ENCODE assay signal across 7 mouse cellular contexts in the genomic region with DNA sequence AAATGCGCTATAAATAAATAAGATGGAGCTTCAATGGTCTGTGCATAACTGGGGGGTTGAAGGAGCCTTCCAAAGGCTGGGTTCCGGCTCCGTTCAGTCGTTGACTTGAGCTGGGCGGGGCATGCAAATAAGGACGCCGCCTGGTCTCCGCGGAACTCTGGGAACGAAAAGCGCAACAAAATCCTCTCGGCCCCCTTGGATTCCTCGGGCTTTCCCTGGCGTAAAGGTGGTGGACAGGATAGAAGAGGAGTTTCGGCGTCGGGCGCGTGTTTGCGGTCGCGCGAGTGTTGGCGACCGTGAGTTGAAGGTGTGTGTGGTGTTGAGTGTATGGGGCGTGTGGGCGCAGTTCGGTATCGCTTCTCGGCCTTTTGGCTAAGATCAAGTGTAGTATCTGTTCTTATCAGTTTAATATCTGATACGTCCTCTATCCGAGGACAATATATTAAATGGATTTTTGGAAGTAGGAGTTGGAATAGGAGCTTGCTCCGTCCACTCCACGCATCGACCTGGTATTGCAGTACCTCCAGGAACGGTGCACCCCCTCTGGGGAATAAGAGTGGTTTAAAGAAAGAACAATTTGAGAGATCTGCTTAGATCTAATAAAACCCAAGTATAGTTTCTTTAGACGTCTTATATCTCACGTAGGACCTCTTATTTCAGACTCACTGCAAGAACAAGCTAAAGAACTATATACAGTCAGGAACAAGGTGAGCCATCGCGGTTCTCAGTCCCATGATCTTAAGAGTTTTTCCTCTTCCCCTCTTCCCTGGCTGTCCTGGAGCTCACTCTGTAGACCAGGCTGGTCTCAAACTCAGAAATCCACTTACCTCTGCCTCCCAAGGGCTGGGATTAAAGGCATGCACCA. TPM values are rescaled to one million over a fixed set of nuclear protein-coding genes. Genes with fewer than 3 reads are reported as not detected.
DNase-seq lines count a peak whose midpoint lies in the region; ATAC-seq and TF ChIP-seq lines count a peak whose summit lies in the region.
"Not testable (repeated sequence)": the region's sequence is repeated elsewhere in the genome, so short reads cannot be mapped to it uniquely, and the experiment has no call there.

No protein-coding gene starts in this region.

- not testable (repeated sequence) for H3K9me3 ChIP-seq in intestine, embryonic 16.5 days (ENCODE audit: control insufficient read depth, low read length); midbrain, embryonic 12.5 days

- DNase-seq in adrenal gland, adult 8-10 months = peak; percentile 71
- DNase-seq in embryo, embryonic 9.5 days (ENCODE audit: extremely low spot score) = peak; percentile 89
- DNase-seq in gastrocnemius, postnatal 4 days (ENCODE audit: low spot score in 2 of 2) = peak; percentile 55 to 83
- DNase-seq in left cerebral cortex, postnatal 4 days = peak; percentile 84

- not testable (repeated sequence) for H3K36me3 ChIP-seq in intestine, embryonic 16.5 days (ENCODE audit: control insufficient read depth, insufficient read depth, low read length); midbrain, embryonic 12.5 days; small intestine, adult 2 months (ENCODE audit: control insufficient read depth, insufficient read depth, low read length)

- peak overlapping the region; percentile 63 for H3K9ac ChIP-seq in intestine, embryonic 16.5 days (ENCODE audit: low read depth, low read length)
- H3K9ac ChIP-seq in midbrain, embryonic 12.5 days (replicated peaks) = peak overlapping the region; percentile 62

- peak overlapping the region; percentile 49 for H3K4me2 ChIP-seq in intestine, embryonic 16.5 days (ENCODE audit: low read depth, low read length)
- peak overlapping the region; percentile 49 for H3K4me2 ChIP-seq in midbrain, embryonic 12.5 days (replicated peaks)

- ATAC-seq in intestine, embryonic 16.5 days = peak; percentile 95
- ATAC-seq in midbrain, embryonic 12.5 days (ENCODE audit: low FRiP score, low read depth) = peak; percentile 91

- WGBS in intestine, embryonic 16.5 days = under 1% methylated on average over 38 of the region's 40 CpGs
- under 1% methylated on average over 39 of the region's 40 CpGs for WGBS in midbrain, embryonic 12.5 days
- under 1% methylated on average over 38 of the region's 40 CpGs for WGBS in small intestine, adult 2 months

- peak overlapping the region; percentile 26; the same call in 1 of the 2 replicates for H3K4me3 ChIP-seq in intestine, embryonic 16.5 days (ENCODE audit: low read length)
- H3K4me3 ChIP-seq in midbrain, embryonic 12.5 days = peak overlapping the region; percentile 21
- H3K4me3 ChIP-seq in small intestine, adult 2 months (ENCODE audit: low read depth, low read length) = peak overlapping the region; percentile 58

- H3K4me1 ChIP-seq in intestine, embryonic 16.5 days (ENCODE audit: control insufficient read depth, insufficient read depth, low read length); midbrain, embryonic 12.5 days: not testable (repeated sequence)
- peaks cover 12% of the 10 kb centered on the region; the same call in 1 of the 2 replicates for H3K4me1 ChIP-seq in small intestine, adult 2 months (ENCODE audit: control insufficient read depth, insufficient read depth, insufficient read length, low read length)

- not testable (repeated sequence) for H3K27me3 ChIP-seq in intestine, embryonic 16.5 days (replicated peaks; ENCODE audit: control insufficient read depth, insufficient read depth, low read length); small intestine, adult 2 months (ENCODE audit: control insufficient read depth, insufficient read depth, low read length)
- 0 out of 2 replicates have a peak, but pooled peaks cover 11% of the 10 kb centered on the region for H3K27me3 ChIP-seq in midbrain, embryonic 12.5 days

- intact Hi-C loops in left cerebral cortex, postnatal 4 days (cut with DNase I) = loop anchor here (2.0 kb wide), 1 partner anchor 75 kb away; a partner anchor contains a TSS

- TF ChIP-seq POLR2A in small intestine, adult 2 months (IDR thresholded peaks at IDR 0.05; ENCODE audit: low read depth, low read length) = peak; percentile 73; the same call in 1 of the 2 replicates

- TF ChIP-seq CTCF in small intestine, adult 2 months (IDR thresholded peaks at IDR 0.05; ENCODE audit: extremely low read depth, insufficient read length, insufficient replicate concordance, low read depth, low read length) = peak; percentile 23; the same call in 1 of the 2 replicates

- H3K27ac ChIP-seq in intestine, embryonic 16.5 days (ENCODE audit: low read length) = peak overlapping the region; percentile 85
- H3K27ac ChIP-seq in midbrain, embryonic 12.5 days (replicated peaks) = peak overlapping the region; percentile 95
- peak overlapping the region; percentile 91 for H3K27ac ChIP-seq in small intestine, adult 2 months (ENCODE audit: insufficient read depth, low read depth, low read length)

RNA-seq across cellular contexts. Expression of a gene that starts 7.2 kb away (rescaled TPM):
- total RNA-seq in adrenal gland, adult 8-10 months (2022) = 10 to 100 TPM; 12.5 to 22.1 (median 16.4) TPM
- 10 to 100 TPM in 1 of 2 experiments, 1 to 10 TPM in 1; 7.1 to 10.0 TPM for total RNA-seq in gastrocnemius, postnatal 4 days (2021)
- 6.6 and 6.9 TPM in 2 replicates for polyA plus RNA-seq in intestine, embryonic 16.5 days (2015; fragmentation: Nextera tagmentation; extraction: Ambion mirVana)
- 10 to 100 TPM; 23.3 to 26.5 TPM for total RNA-seq in left cerebral cortex, postnatal 4 days (2021)
- 6.5 and 8.4 TPM in 2 replicates for polyA plus RNA-seq in midbrain, embryonic 12.5 days (2016; fragmentation: Nextera tagmentation; extraction: Ambion mirVana)
- 7.6 and 27.9 TPM in 2 replicates for polyA plus RNA-seq in small intestine, adult 2 months (2012; rRNA removed)

RNA-seq across cellular contexts. Expression of a gene that starts 31.1 kb away (rescaled TPM):
- 10 to 100 TPM; 30.5 to 45.6 (median 33.6) TPM for total RNA-seq in adrenal gland, adult 8-10 months (2022)
- total RNA-seq in gastrocnemius, postnatal 4 days (2021) = 10 to 100 TPM; 15.4 to 18.4 TPM
- 36.3 and 41.7 TPM in 2 replicates for polyA plus RNA-seq in intestine, embryonic 16.5 days (2015; fragmentation: Nextera tagmentation; extraction: Ambion mirVana)
- 1 to 10 TPM; 4.5 to 4.7 TPM for total RNA-seq in left cerebral cortex, postnatal 4 days (2021)
- polyA plus RNA-seq in midbrain, embryonic 12.5 days (2016; fragmentation: Nextera tagmentation; extraction: Ambion mirVana) = 41.9 and 48.9 TPM in 2 replicates
- polyA plus RNA-seq in small intestine, adult 2 months (2012; rRNA removed) = 6.3 and 12.4 TPM in 2 replicates

RNA-seq across cellular contexts. Expression of a gene that starts 59.1 kb away (rescaled TPM):
- total RNA-seq in adrenal gland, adult 8-10 months (2022) = not detected
- total RNA-seq in gastrocnemius, postnatal 4 days (2021) = not detected
- polyA plus RNA-seq in intestine, embryonic 16.5 days (2015; fragmentation: Nextera tagmentation; extraction: Ambion mirVana) = not detected in 2 replicates
- not detected for total RNA-seq in left cerebral cortex, postnatal 4 days (2021)
- not detected in 2 replicates for polyA plus RNA-seq in midbrain, embryonic 12.5 days (2016; fragmentation: Nextera tagmentation; extraction: Ambion mirVana)
- not detected in 2 replicates for polyA plus RNA-seq in small intestine, adult 2 months (2012; rRNA removed)

Comparison
In these comparisons a context has a peak if more than half of its experiments do, and no peak if none do; other contexts are left out.
1. Peak in every context shown above with its lines: DNase-seq, ATAC-seq, H3K4me3 ChIP-seq and H3K27ac ChIP-seq.